Mouse (Mus musculus) forebrain, embryonic 11.5 days (tissue): Measurements from ENCODE around the gene Kansl1l. TPM values are rescaled to one million over a fixed set of nuclear protein-coding genes. Genes with fewer than 3 reads are reported as not detected.

Experiments used
- ATAC-seq: fragments of 200-750 bp; cut with Nextera tagmentation; replicated peaks from 2 replicates; pipeline ENCODE4 v1.8.0; 2017; ENCODE audit warnings: moderate TSS enrichment; ENCODE audit not compliant: low FRiP score
- DNase-seq: peaks from one replicate; pipeline ENCODE4 v3.0.0-alpha.2; 2017; ENCODE audit warnings: low spot score
- H3K27ac ChIP-seq: fragments of 300-500 bp; sonication (generic); 2 replicates; pipeline ENCODE4 v1.5.1; 2014; ENCODE audit warnings: low read depth, low read length
- H3K27me3 ChIP-seq: fragments of 300-500 bp; sonication (generic); 2 replicates; pipeline ENCODE4 v1.6.1; 2014; ENCODE audit warnings: mild to moderate bottlenecking, low read length, mixed read lengths; ENCODE audit not compliant: control insufficient read depth, insufficient read depth
- H3K36me3 ChIP-seq: fragments of 300-500 bp; sonication (generic); 2 replicates; pipeline ENCODE4 v1.6.1; 2014; ENCODE audit warnings: mild to moderate bottlenecking, low read length, moderate library complexity, mixed read lengths; ENCODE audit not compliant: control insufficient read depth, insufficient read depth
- H3K4me1 ChIP-seq: fragments of 300-500 bp; sonication (generic); replicated peaks from 2 replicates; pipeline ENCODE4 v1.6.1; 2014; ENCODE audit warnings: low read length, mixed read lengths; ENCODE audit not compliant: control insufficient read depth, insufficient read depth
- H3K4me2 ChIP-seq: fragments of 300-500 bp; sonication (generic); 2 replicates; pipeline ENCODE4 v1.6.1; 2014; ENCODE audit warnings: low read depth, mild to moderate bottlenecking, low read length, moderate library complexity, mixed read lengths; ENCODE audit not compliant: severe bottlenecking
- H3K4me3 ChIP-seq: fragments of 300-500 bp; sonication (generic); 2 replicates; pipeline ENCODE4 v1.5.1; 2014; ENCODE audit warnings: low read depth, low read length
- H3K9ac ChIP-seq: fragments of 300-500 bp; sonication (generic); 2 replicates; pipeline ENCODE4 v1.6.1; 2014; ENCODE audit warnings: low read length
- H3K9me3 ChIP-seq: fragments of 300-500 bp; sonication (generic); 2 replicates; pipeline ENCODE4 v1.6.1; 2016; ENCODE audit warnings: low read length, mixed read lengths; ENCODE audit not compliant: control insufficient read depth
- WGBS: fragments of 180-500 bp; shearing (Covaris S2); extraction: QIAGEN DNeasy Blood & Tissue Kit; methylation state at CpG from one replicate; pipeline ENCODE4 v1.1.7; 2014; 5-methylcytosine and 5-hydroxymethylcytosine counted together
- polyA plus RNA-seq: library from polyadenylated mRNA; unstranded; fragments of >200 nt; fragmentation: Nextera tagmentation; extraction: Ambion mirVana; gene quantifications from 2 replicates; pipeline ENCODE4 v1.2.1, GENCODE M21; 2014

The Kansl1l gene
- polyA plus RNA-seq, 1 experiment from 2014 or later, result 9.9 TPM

GRCm38 (mm10) chr1:66768764-66769163, 48.6 kb downstream of the Kansl1l start:
- DNase-seq (no peak), ATAC-seq (no peak)
- H3K27me3 ChIP-seq, result no peaks in the 10 kb centered on the region
- no peaks in the 10 kb centered on the region for H3K9me3 ChIP-seq
- no peak overlapping the region for H3K27ac ChIP-seq
- no peak overlapping the region for H3K4me2 ChIP-seq
- 96% methylated on average over 1 of the region's 1 CpGs for WGBS
- no peaks in the 10 kb centered on the region for H3K4me1 ChIP-seq
- H3K4me3 ChIP-seq, result no peak overlapping the region
- H3K9ac ChIP-seq, result no peak overlapping the region
- H3K36me3 ChIP-seq, result no peaks in the 10 kb centered on the region

DNA sequence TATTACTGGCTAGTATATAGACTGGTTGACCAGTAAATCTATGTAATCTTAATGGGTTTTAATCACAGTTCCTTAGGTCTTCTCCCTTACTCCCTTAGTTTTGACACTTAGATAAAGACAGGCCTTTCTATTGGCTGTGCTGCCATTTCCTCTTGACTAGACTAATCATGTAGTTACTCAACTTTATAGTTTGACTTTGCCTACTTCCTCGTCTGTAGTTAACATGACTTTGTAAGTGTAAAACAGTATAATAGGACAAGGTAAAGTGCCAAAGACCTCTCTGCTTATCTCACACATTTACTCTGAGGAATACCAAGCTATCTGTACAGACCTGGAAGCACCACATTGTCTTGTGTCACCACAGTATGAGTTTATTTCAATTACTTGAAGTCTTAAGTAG, 86.8 kb downstream of the Kansl1l start:
- 72% methylated on average over 1 of the region's 1 CpGs for WGBS
- Histone ChIP-seq H3K4me2 (no peak overlapping the region), H3K4me3 (no peak overlapping the region), H3K27me3 (no peaks in the 10 kb centered on the region), H3K9ac (no peak overlapping the region), H3K4me1 (no peaks in the 10 kb centered on the region), H3K27ac (no peak overlapping the region), H3K9me3 (no peaks in the 10 kb centered on the region), H3K36me3 (no peaks in the 10 kb centered on the region; the same call in 1 of the 2 replicates)
- ATAC-seq, result no peak
- no peak for DNase-seq

DNA sequence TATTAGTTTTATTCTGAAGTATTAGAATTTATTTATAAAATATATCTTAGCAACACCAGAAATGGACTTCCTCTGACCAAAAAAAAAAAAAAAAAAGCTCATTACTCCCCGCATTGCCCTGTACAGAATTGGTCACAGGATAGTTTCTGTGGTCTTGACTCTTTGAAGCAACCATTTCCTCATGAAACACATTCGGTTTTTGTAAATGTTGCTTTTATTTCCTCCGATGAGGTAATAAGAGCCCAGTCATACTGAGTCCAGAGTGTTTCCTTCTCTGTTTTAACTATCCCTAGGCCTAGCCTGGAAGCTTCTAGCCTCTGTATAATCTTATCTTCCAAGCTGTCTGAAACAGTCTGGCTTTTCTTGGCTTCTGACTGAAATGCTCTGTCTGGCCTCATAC, 104.5 kb downstream of the Kansl1l start:
- DNase-seq (no peak), ATAC-seq (no peak)
- Histone ChIP-seq H3K9me3 (no peaks in the 10 kb centered on the region), H3K4me3 (no peak overlapping the region), H3K9ac (no peak overlapping the region), H3K4me2 (no peak overlapping the region), H3K4me1 (no peaks in the 10 kb centered on the region), H3K27ac (no peak overlapping the region), H3K36me3 (no peaks in the 10 kb centered on the region; the same call in 1 of the 2 replicates), H3K27me3 (no peaks in the 10 kb centered on the region)
- 94% methylated on average over 3 of the region's 3 CpGs for WGBS

DNA sequence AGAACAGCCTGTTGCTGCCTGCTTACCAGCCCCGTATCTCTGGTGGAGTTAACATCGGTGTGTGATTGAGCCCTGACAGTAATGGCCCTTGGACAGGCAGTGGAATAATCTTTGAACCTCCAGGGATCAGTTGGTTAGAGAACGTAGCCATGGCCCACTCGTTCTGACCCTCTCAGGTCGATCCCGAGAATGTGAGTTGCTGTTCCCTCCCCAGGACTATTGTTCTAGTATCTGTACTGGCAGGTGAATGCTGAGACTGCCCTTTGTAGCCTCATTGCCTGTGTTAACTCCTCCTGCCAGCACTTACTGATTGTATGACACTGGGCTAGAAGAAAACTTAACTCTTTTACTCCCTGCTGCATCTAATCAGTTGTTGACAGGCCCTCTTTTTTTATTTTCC, 112.8 kb downstream of the Kansl1l start:
- DNase-seq (no peak), ATAC-seq (no peak)
- H3K27me3 ChIP-seq, result no peaks in the 10 kb centered on the region
- H3K4me1 ChIP-seq, result peaks cover 4% of the 10 kb centered on the region; the same call in 1 of the 2 replicates
- no peaks in the 10 kb centered on the region; the same call in 1 of the 2 replicates for H3K36me3 ChIP-seq
- H3K4me3 ChIP-seq, result no peak overlapping the region
- no peaks in the 10 kb centered on the region for H3K9me3 ChIP-seq
- H3K27ac ChIP-seq, result no peak overlapping the region
- no peak overlapping the region for H3K9ac ChIP-seq
- 67% methylated on average over 6 of the region's 6 CpGs for WGBS
- H3K4me2 ChIP-seq, result no peak overlapping the region

- 89% methylated on average over 4 of the region's 4 CpGs for WGBS
- no peaks in the 10 kb centered on the region for H3K27me3 ChIP-seq
- no peak overlapping the region for H3K4me3 ChIP-seq
- DNase-seq (no peak), ATAC-seq (no peak)
- H3K4me1 ChIP-seq, result peaks cover 4% of the 10 kb centered on the region; the same call in 1 of the 2 replicates
- no peaks in the 10 kb centered on the region for H3K9me3 ChIP-seq
- no peak overlapping the region for H3K4me2 ChIP-seq
- H3K9ac ChIP-seq, result no peak overlapping the region
- no peak overlapping the region for H3K27ac ChIP-seq
- no peaks in the 10 kb centered on the region; the same call in 1 of the 2 replicates for H3K36me3 ChIP-seq
Measured at GRCm38 (mm10) chr1:66702623-66703345, 114.6 kb downstream of the Kansl1l start.

GRCm38 (mm10) chr1:66701576-66701940, 115.8 kb downstream of the Kansl1l start:
- H3K27me3 ChIP-seq, result no peaks in the 10 kb centered on the region
- ATAC-seq (no peak), DNase-seq (no peak)
- peaks cover 4% of the 10 kb centered on the region; the same call in 1 of the 2 replicates for H3K4me1 ChIP-seq
- peak overlapping the region; percentile 52 for H3K4me2 ChIP-seq
- H3K9ac ChIP-seq, result peak overlapping the region; percentile 88
- H3K4me3 ChIP-seq, result peak overlapping the region; percentile 80
- H3K36me3 ChIP-seq, result no peaks in the 10 kb centered on the region
- H3K9me3 ChIP-seq, result no peaks in the 10 kb centered on the region
- H3K27ac ChIP-seq, result no peak overlapping the region
- 39% methylated on average over 2 of the region's 2 CpGs for WGBS

GRCm38 (mm10) chr1:66700693-66701575, 116.4 kb downstream of the Kansl1l start, which contains the start of gene Rpe:
Rpe (plus strand) TSS chr1:66700831.
- Histone ChIP-seq H3K4me1 (peaks cover 4% of the 10 kb centered on the region; the same call in 1 of the 2 replicates), H3K36me3 (no peaks in the 10 kb centered on the region), H3K27ac (no peak within 1 kb of the TSS), H3K9me3 (no peaks in the 10 kb centered on the region), H3K27me3 (no peaks in the 10 kb centered on the region), H3K4me3 (peak within 1 kb of the TSS; percentile 80), H3K4me2 (peak within 1 kb of the TSS; percentile 52), H3K9ac (peak within 1 kb of the TSS; percentile 88)
- ATAC-seq, result peak; percentile 99
- peak; percentile 97 for DNase-seq
- WGBS, result under 1% methylated on average over 73 of the region's 73 CpGs

GRCm38 (mm10) chr1:66700149-66700692, 117.1 kb downstream of the Kansl1l start:
- ATAC-seq (peak; percentile 61), DNase-seq (no peak)
- 47% methylated on average over 5 of the region's 5 CpGs for WGBS
- no peak overlapping the region; the same call in 1 of the 2 replicates for H3K9ac ChIP-seq
- H3K36me3 ChIP-seq, result no peaks in the 10 kb centered on the region
- no peaks in the 10 kb centered on the region for H3K9me3 ChIP-seq
- peak overlapping the region; percentile 52 for H3K4me2 ChIP-seq
- no peaks in the 10 kb centered on the region for H3K27me3 ChIP-seq
- H3K27ac ChIP-seq, result no peak overlapping the region
- H3K4me3 ChIP-seq, result peak overlapping the region; percentile 80
- H3K4me1 ChIP-seq, result peaks cover 4% of the 10 kb centered on the region; the same call in 1 of the 2 replicates
